Mouse (Mus musculus): Measurements from ENCODE around the gene Phf21a. TPM values are rescaled to one million over a fixed set of nuclear protein-coding genes. Genes with fewer than 3 reads are reported as not detected.

Phf21a gene
- total and polyA plus RNA-seq, 2 experiments from 2014 or later: 31.7 to 41.3 TPM

DNA sequence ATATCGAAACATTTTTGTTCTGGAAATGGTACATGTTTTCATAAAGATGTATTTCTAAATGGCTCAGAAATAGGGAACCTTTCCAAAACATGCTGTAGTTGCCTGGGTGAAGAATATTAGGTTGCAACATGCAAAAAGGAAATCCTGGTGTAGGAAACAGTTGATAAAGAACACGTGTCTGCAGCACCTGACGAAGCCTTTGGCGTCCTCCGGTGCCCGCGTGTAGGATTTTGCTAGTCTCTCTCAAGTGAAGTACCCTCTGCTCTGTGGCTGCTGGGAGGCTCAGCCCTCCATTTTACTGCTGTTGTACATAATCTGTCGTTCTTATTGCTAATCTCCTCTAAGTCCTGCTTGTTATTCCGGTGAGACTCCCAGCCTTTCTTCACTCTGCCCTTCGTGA, 207.0 kb downstream of the Phf21a start:
- Histone ChIP-seq H3K4me2 (ENCODE audit: low read depth, low read length, poor library complexity, severe bottlenecking) (peak overlapping the region; percentile 40), H3K9ac (replicated peaks; ENCODE audit: low read length, poor library complexity, severe bottlenecking) (0 out of 2 replicates have a peak overlapping the region, but pooled peaks have one; percentile 19)
- DNase-seq (ENCODE audit: low spot score): peak; percentile 30

DNA sequence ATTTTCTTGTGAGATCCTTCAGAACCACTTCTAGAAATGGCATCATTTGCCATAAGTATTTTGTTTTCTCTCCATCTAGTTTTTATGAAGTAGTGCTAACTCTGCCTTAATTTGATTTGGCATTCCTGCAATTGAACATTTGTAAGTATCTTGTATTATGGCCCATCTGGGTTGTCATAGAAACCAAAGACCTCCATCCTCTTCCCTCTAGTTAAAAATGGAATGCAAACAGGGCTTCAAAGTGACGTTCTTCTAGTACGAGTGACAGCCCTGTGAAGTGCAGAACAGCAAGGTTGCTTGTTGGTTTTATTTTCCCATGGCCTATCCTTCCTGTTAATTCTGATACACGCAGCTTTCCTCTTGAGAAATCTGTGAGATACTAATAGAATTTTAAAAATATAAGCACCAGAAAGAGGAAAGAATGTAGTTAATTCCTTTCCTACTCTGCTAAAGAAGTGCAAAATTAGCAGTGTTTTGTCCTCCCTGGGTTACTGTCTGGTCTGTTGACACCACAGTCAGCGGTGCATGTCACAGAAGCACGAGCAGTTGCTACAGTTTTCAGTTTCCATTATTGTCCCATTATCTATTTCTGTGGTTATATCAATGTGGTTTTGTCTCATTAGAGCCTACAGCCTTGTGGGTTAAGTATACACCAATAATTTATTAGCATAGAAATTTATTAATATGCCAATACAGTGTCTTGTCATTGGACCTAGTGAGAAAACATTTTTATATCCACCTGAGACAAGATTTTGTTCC, 209.1 kb downstream of the Phf21a start:
- no peak for TF ChIP-seq CTCF (IDR thresholded peaks at IDR 0.05)
- Histone ChIP-seq H3K4me2 (ENCODE audit: low read depth, low read length, poor library complexity, severe bottlenecking) (no peak overlapping the region), H3K36me3 (ENCODE audit: insufficient read depth, low read length) (no peaks in the 10 kb centered on the region), H3K27me3 (ENCODE audit: insufficient read depth, low read length) (no peaks in the 10 kb centered on the region), H3K4me3 (ENCODE audit: low read depth, low read length) (no peak overlapping the region), H3K9me3 (ENCODE audit: low read length) (no peaks in the 10 kb centered on the region), H3K27ac (ENCODE audit: low read depth, low read length) (no peak overlapping the region), H3K4me1 (ENCODE audit: insufficient read depth, low read length) (no peaks in the 10 kb centered on the region), H3K9ac (replicated peaks; ENCODE audit: low read length, poor library complexity, severe bottlenecking) (no peak overlapping the region)
- no peak for ATAC-seq (ENCODE audit: low FRiP score)
- DNase-seq (ENCODE audit: low spot score): no peak
- WGBS: 19% methylated on average over 5 of the region's 5 CpGs

More for the DNA sequence above, 207.0 kb downstream of the Phf21a start:
- Histone ChIP-seq H3K9me3 (ENCODE audit: low read length) (no peaks in the 10 kb centered on the region), H3K4me3 (ENCODE audit: low read depth, low read length) (peak overlapping the region; percentile 33), H3K36me3 (ENCODE audit: insufficient read depth, low read length) (no peaks in the 10 kb centered on the region), H3K27me3 (ENCODE audit: insufficient read depth, low read length) (no peaks in the 10 kb centered on the region), H3K4me1 (ENCODE audit: insufficient read depth, low read length) (no peaks in the 10 kb centered on the region), H3K27ac (ENCODE audit: low read depth, low read length) (peak overlapping the region; percentile 62)
- TF ChIP-seq CTCF (IDR thresholded peaks at IDR 0.05): no peak
- WGBS: 18% methylated on average over 10 of the region's 10 CpGs
- no peak for ATAC-seq (ENCODE audit: low FRiP score)

GRCm38 (mm10) chr2:92312542-92312941, 219.6 kb downstream of the Phf21a start:
- no peaks in the 10 kb centered on the region for H3K27me3 ChIP-seq (ENCODE audit: insufficient read depth, low read length)
- H3K9ac ChIP-seq (replicated peaks; ENCODE audit: low read length, poor library complexity, severe bottlenecking): no peak overlapping the region
- no peaks in the 10 kb centered on the region for H3K36me3 ChIP-seq (ENCODE audit: insufficient read depth, low read length)
- no peak overlapping the region for H3K4me3 ChIP-seq (ENCODE audit: low read depth, low read length)
- no peak for ATAC-seq (ENCODE audit: low FRiP score)
- H3K4me2 ChIP-seq (ENCODE audit: low read depth, low read length, poor library complexity, severe bottlenecking): no peak overlapping the region
- no peak overlapping the region for H3K27ac ChIP-seq (ENCODE audit: low read depth, low read length)
- 76% methylated on average over 4 of the region's 4 CpGs for WGBS
- no peak for DNase-seq (ENCODE audit: low spot score)
- no peaks in the 10 kb centered on the region for H3K9me3 ChIP-seq (ENCODE audit: low read length)
- TF ChIP-seq CTCF (IDR thresholded peaks at IDR 0.05): no peak
- H3K4me1 ChIP-seq (ENCODE audit: insufficient read depth, low read length): no peaks in the 10 kb centered on the region

DNA sequence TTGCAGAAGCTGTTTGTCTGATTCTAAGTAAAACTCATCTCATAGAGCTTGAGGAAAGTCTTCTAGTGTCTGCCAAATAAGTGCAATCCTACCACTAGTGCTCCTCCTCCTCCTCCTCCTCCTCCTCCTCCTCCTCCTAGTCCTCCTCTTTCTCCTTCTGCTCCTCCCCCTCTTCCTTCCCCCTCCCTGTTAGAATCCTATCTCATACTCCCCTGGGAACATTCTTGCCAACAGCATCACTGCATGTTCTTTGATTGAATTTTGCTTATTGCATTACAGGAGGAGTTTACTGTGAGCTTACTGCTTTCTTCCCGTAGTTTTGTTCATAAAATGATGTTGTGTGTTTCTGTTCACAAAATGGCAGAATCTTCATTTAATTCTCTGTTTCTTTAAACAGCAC, 221.1 kb downstream of the Phf21a start:
- Histone ChIP-seq H3K27me3 (ENCODE audit: insufficient read depth, low read length) (no peaks in the 10 kb centered on the region), H3K36me3 (ENCODE audit: insufficient read depth, low read length) (no peaks in the 10 kb centered on the region), H3K4me1 (ENCODE audit: insufficient read depth, low read length) (no peaks in the 10 kb centered on the region), H3K9me3 (ENCODE audit: low read length) (no peaks in the 10 kb centered on the region), H3K27ac (ENCODE audit: low read depth, low read length) (no peak overlapping the region), H3K9ac (replicated peaks; ENCODE audit: low read length, poor library complexity, severe bottlenecking) (no peak overlapping the region), H3K4me3 (ENCODE audit: low read depth, low read length) (no peak overlapping the region), H3K4me2 (ENCODE audit: low read depth, low read length, poor library complexity, severe bottlenecking) (no peak overlapping the region)
- ATAC-seq (ENCODE audit: low FRiP score) (no peak), DNase-seq (ENCODE audit: low spot score) (no peak)
- TF ChIP-seq CTCF (IDR thresholded peaks at IDR 0.05): no peak
- WGBS: 90% methylated on average over 1 of the region's 1 CpGs

GRCm38 (mm10) chr2:92316652-92317051, 223.7 kb downstream of the Phf21a start:
- H3K4me2 ChIP-seq (ENCODE audit: low read depth, low read length, poor library complexity, severe bottlenecking): no peak overlapping the region
- no peak overlapping the region for H3K4me3 ChIP-seq (ENCODE audit: low read depth, low read length)
- H3K9me3 ChIP-seq (ENCODE audit: low read length): no peaks in the 10 kb centered on the region
- no peak overlapping the region for H3K27ac ChIP-seq (ENCODE audit: low read depth, low read length)
- H3K36me3 ChIP-seq (ENCODE audit: insufficient read depth, low read length): no peaks in the 10 kb centered on the region
- no peak for ATAC-seq (ENCODE audit: low FRiP score)
- TF ChIP-seq CTCF (IDR thresholded peaks at IDR 0.05): no peak
- no peak for DNase-seq (ENCODE audit: low spot score)
- H3K27me3 ChIP-seq (ENCODE audit: insufficient read depth, low read length): no peaks in the 10 kb centered on the region
- H3K9ac ChIP-seq (replicated peaks; ENCODE audit: low read length, poor library complexity, severe bottlenecking): no peak overlapping the region
- H3K4me1 ChIP-seq (ENCODE audit: insufficient read depth, low read length): no peaks in the 10 kb centered on the region
- 77% methylated on average over 3 of the region's 3 CpGs for WGBS

GRCm38 (mm10) chr2:92317228-92317627, 224.3 kb downstream of the Phf21a start:
- WGBS: 86% methylated on average over 5 of the region's 5 CpGs
- TF ChIP-seq CTCF (IDR thresholded peaks at IDR 0.05): no peak

More at GRCm38 (mm10) chr2:92317228-92317627, 224.3 kb downstream of the Phf21a start:
- H3K9ac ChIP-seq (replicated peaks; ENCODE audit: low read length, poor library complexity, severe bottlenecking): no peak overlapping the region
- no peaks in the 10 kb centered on the region for H3K4me1 ChIP-seq (ENCODE audit: insufficient read depth, low read length)
- DNase-seq (ENCODE audit: low spot score) (no peak), ATAC-seq (ENCODE audit: low FRiP score) (no peak)
- H3K27ac ChIP-seq (ENCODE audit: low read depth, low read length): no peak overlapping the region
- no peak overlapping the region for H3K4me2 ChIP-seq (ENCODE audit: low read depth, low read length, poor library complexity, severe bottlenecking)
- no peaks in the 10 kb centered on the region for H3K36me3 ChIP-seq (ENCODE audit: insufficient read depth, low read length)
- H3K27me3 ChIP-seq (ENCODE audit: insufficient read depth, low read length): no peaks in the 10 kb centered on the region
- no peaks in the 10 kb centered on the region for H3K9me3 ChIP-seq (ENCODE audit: low read length)
- no peak overlapping the region for H3K4me3 ChIP-seq (ENCODE audit: low read depth, low read length)
